Comparison of ENCODE assay signal across 26 mouse cellular contexts in genomic region chr16:45148488-45149082, GRCm38 (mm10). TPM values are rescaled to one million over a fixed set of nuclear protein-coding genes. Genes with fewer than 3 reads are reported as not detected.
DNase-seq lines count a peak whose midpoint lies in the region; ATAC-seq lines count a peak whose summit lies in the region.
"Had no signal": no experiment of that assay in that cellular context is flagged by ENCODE, and none has a peak within 500 bp of the region (broad histone marks: within the 10 kb centered on the region; RNA-seq: fewer than 3 reads in every experiment).

No protein-coding gene starts in this region.

- ATAC-seq in common myeloid progenitor, adult 5-6 weeks (replicated peaks; ENCODE audit: low read depth, poor library complexity, severe bottlenecking), result peak; percentile 88
- ATAC-seq in megakaryocyte progenitor cell, adult 5-6 weeks (replicated peaks; ENCODE audit: poor library complexity), result peak; percentile 93
- ATAC-seq: forebrain, embryonic 16.5 days; hindbrain, postnatal 0 days; intestine, embryonic 15.5 days had no signal

- peak; percentile 21 for DNase-seq in lung, postnatal 25 days (ENCODE audit: low spot score)
- DNase-seq in lung, postnatal 10 days, result no peak
- DNase-seq in urinary bladder, adult 2 months (ENCODE audit: low spot score), result no peak
- no peak for DNase-seq in adrenal gland, postnatal 4 days (ENCODE audit: low spot score in 2 of 2)
- no peak for DNase-seq in right cerebral cortex, postnatal 4 days
- DNase-seq: adrenal gland, postnatal 36 days; B cell, adult 2 months; cerebellum, adult 11 months; cerebellum, adult 9-10 months; cerebellum, postnatal 36 days; kidney, adult 2 months; kidney, postnatal 36 days; layer of hippocampus, postnatal 36 days; left cerebral cortex, postnatal 4 days; liver, embryonic 13.5 days; lung, embryonic 14.5 days; retina, postnatal 1 day; right cerebral cortex, postnatal 25 days; spleen, adult 18-20 months; thymus, adult 18-20 months; thymus, postnatal 36 days had no signal

RNA-seq across cellular contexts. Expression of gene Slc35a5, which starts 9.9 kb away (rescaled TPM):
- total RNA-seq in common myeloid progenitor, adult 5-6 weeks (2017), result 11.1 and 12.7 TPM in 2 replicates
- total RNA-seq in megakaryocyte progenitor cell, adult 5-6 weeks (2015), result 11.2 and 14.7 TPM in 2 replicates
- 6.3 and 6.7 TPM in 2 replicates for total RNA-seq in megakaryocyte progenitor cell, adult 5-6 weeks (2017)
- polyA plus RNA-seq in urinary bladder, adult 2 months (2012; rRNA removed), result 17.3 and 20.0 TPM in 2 replicates
- total RNA-seq in adrenal gland, postnatal 4 days (2021), result 10 to 100 TPM; 28.9 to 30.6 TPM

RNA-seq across cellular contexts. Expression of gene Atg3, which starts 10.0 kb away (rescaled TPM):
- total RNA-seq in common myeloid progenitor, adult 5-6 weeks (2017), result 38.1 and 41.4 TPM in 2 replicates
- total RNA-seq in megakaryocyte progenitor cell, adult 5-6 weeks (2015), result 69.3 and 79.4 TPM in 2 replicates
- total RNA-seq in megakaryocyte progenitor cell, adult 5-6 weeks (2017), result 50.9 and 62.9 TPM in 2 replicates
- polyA plus RNA-seq in urinary bladder, adult 2 months (2012; rRNA removed), result 43.6 and 47.6 TPM in 2 replicates
- total RNA-seq in adrenal gland, postnatal 4 days (2021), result 10 to 100 TPM; 37.6 to 40.1 TPM

RNA-seq across cellular contexts. Expression of gene Ccdc80, which starts 55.4 kb away (rescaled TPM):
- total RNA-seq in common myeloid progenitor, adult 5-6 weeks (2017), result 0.39 TPM in 1 of 2 replicates, not detected in the other
- 0.12 and 0.32 TPM in 2 replicates for total RNA-seq in megakaryocyte progenitor cell, adult 5-6 weeks (2015)
- 0.71 and 3.1 TPM in 2 replicates for total RNA-seq in megakaryocyte progenitor cell, adult 5-6 weeks (2017)
- polyA plus RNA-seq in urinary bladder, adult 2 months (2012; rRNA removed), result 86.9 and 104 TPM in 2 replicates
- total RNA-seq in adrenal gland, postnatal 4 days (2021), result 10 to 100 TPM; 65.8 to 67.5 TPM

Comparison
In these comparisons a context has a peak if more than half of its experiments do, and no peak if none do; other contexts are left out.
1. RNA of gene Ccdc80, which starts 55.4 kb away (total RNA-seq): 65.8 to 67.5 TPM in adrenal gland, postnatal 4 days; 0.12 to 3.1 TPM in megakaryocyte progenitor cell, adult 5-6 weeks and 0.39 TPM in common myeloid progenitor, adult 5-6 weeks; every median in the first group is over 10 times any median in the second.